Mouse (Mus musculus) frontal cortex, postnatal 14 days (tissue): Measurements from ENCODE around the gene Cd68.
"Not testable (repeated sequence)": the region's sequence is repeated elsewhere in the genome, so short reads cannot be mapped to it uniquely, and the experiment has no call there.

ENCODE experiments used
- DNase-seq, 2 experiments: peaks; one replicate each; pipeline ENCODE4 v3.0.0; 2022; ENCODE audit warnings: low spot score in 2 of 2

The Cd68 gene

GRCm38 (mm10) chr11:69665961-69666664, at the start of gene Cd68:
TSS of gene Cd68 (minus strand) at chr11:69666153.
- DNase-seq: peak; percentile 55 to 69

- no peak for DNase-seq
Observed at GRCm38 (mm10) chr11:69715482-69715881, 49.5 kb upstream of the Cd68 start.

GRCm38 (mm10) chr11:69714636-69715329, 48.8 kb upstream of the Cd68 start:
- DNase-seq: no peak

GRCm38 (mm10) chr11:69712954-69713672, 47.2 kb upstream of the Cd68 start:
- no peak for DNase-seq

- DNase-seq: no peak
Observed at GRCm38 (mm10) chr11:69711082-69711481, 45.1 kb upstream of the Cd68 start.

- no peak for DNase-seq
Observed at GRCm38 (mm10) chr11:69710470-69710869, 44.5 kb upstream of the Cd68 start.

GRCm38 (mm10) chr11:69709554-69710446, 43.8 kb upstream of the Cd68 start:
- no peak for DNase-seq

- DNase-seq: no peak
Observed at GRCm38 (mm10) chr11:69708614-69709265, 42.8 kb upstream of the Cd68 start.

- no peak for DNase-seq
Observed at GRCm38 (mm10) chr11:69707873-69708381, 42.0 kb upstream of the Cd68 start.

- DNase-seq: no peak
Observed at GRCm38 (mm10) chr11:69707480-69707847, 41.5 kb upstream of the Cd68 start.

GRCm38 (mm10) chr11:69706775-69707479, 41.0 kb upstream of the Cd68 start:
- DNase-seq: no peak

- DNase-seq: no peak
Observed at GRCm38 (mm10) chr11:69704613-69705010, 38.7 kb upstream of the Cd68 start.

- DNase-seq: no peak
Observed at GRCm38 (mm10) chr11:69703814-69704612, 38.1 kb upstream of the Cd68 start.

- not testable (repeated sequence) for DNase-seq
Observed at GRCm38 (mm10) chr11:69703381-69703780, 37.4 kb upstream of the Cd68 start.

- DNase-seq: not testable (repeated sequence)
Observed at GRCm38 (mm10) chr11:69702886-69703285, 36.9 kb upstream of the Cd68 start.

- DNase-seq: no peak
Observed at GRCm38 (mm10) chr11:69699595-69699994, 33.6 kb upstream of the Cd68 start.

GRCm38 (mm10) chr11:69698574-69698973, 32.6 kb upstream of the Cd68 start:
- DNase-seq: no peak

- no peak for DNase-seq
Observed at GRCm38 (mm10) chr11:69697396-69697795, 31.4 kb upstream of the Cd68 start.
